Mouse (Mus musculus) midbrain, embryonic 13.5 days (tissue): ENCODE results near the gene Rnf207. TPM values are rescaled to one million over a fixed set of nuclear protein-coding genes. Genes with fewer than 3 reads are reported as not detected.

ENCODE experiments used
- ATAC-seq: fragments of 200-750 bp; cut with Nextera tagmentation; 2 replicates; pipeline ENCODE4 v1.8.0; 2017; ENCODE audit warnings: mild to moderate bottlenecking, moderate TSS enrichment, moderate library complexity
- H3K27ac ChIP-seq: fragments of 300-500 bp; sonication (generic); 2 replicates; pipeline ENCODE4 v1.5.1; 2015; ENCODE audit warnings: inconsistent platforms, mild to moderate bottlenecking, moderate library complexity
- H3K27me3 ChIP-seq: fragments of 300-500 bp; sonication (generic); 2 replicates; pipeline ENCODE4 v1.6.1; 2015; ENCODE audit warnings: mild to moderate bottlenecking, inconsistent platforms
- H3K36me3 ChIP-seq: fragments of 300-500 bp; sonication (generic); 2 replicates; pipeline ENCODE4 v1.6.1; 2015; ENCODE audit warnings: mild to moderate bottlenecking, inconsistent platforms
- H3K4me1 ChIP-seq: fragments of 300-500 bp; sonication (generic); replicated peaks from 2 replicates; pipeline ENCODE4 v1.6.1; 2015; ENCODE audit warnings: inconsistent platforms
- H3K4me2 ChIP-seq: fragments of 300-500 bp; sonication (generic); replicated peaks from 2 replicates; pipeline ENCODE4 v1.6.1; 2015; ENCODE audit warnings: moderate library complexity, mild to moderate bottlenecking, inconsistent platforms
- H3K4me3 ChIP-seq: fragments of 300-500 bp; sonication (generic); replicated peaks from 2 replicates; pipeline ENCODE4 v1.5.1; 2015; ENCODE audit warnings: mild to moderate bottlenecking, inconsistent platforms
- H3K9ac ChIP-seq: fragments of 300-500 bp; sonication (generic); replicated peaks from 2 replicates; pipeline ENCODE4 v1.6.1; 2015; ENCODE audit warnings: mild to moderate bottlenecking, inconsistent platforms
- H3K9me3 ChIP-seq: fragments of 300-500 bp; sonication (generic); 2 replicates; pipeline ENCODE4 v1.6.1; 2016; ENCODE audit warnings: mild to moderate bottlenecking, inconsistent platforms
- WGBS: fragments of 180-500 bp; shearing (Covaris S2); methylation state at CpG from one replicate; pipeline ENCODE4 v1.1.7; 2015; 5-methylcytosine and 5-hydroxymethylcytosine counted together
- polyA plus RNA-seq: library from polyadenylated mRNA; unstranded; fragments of >200 nt; fragmentation: Nextera tagmentation; extraction: Ambion mirVana; gene quantifications from 2 replicates; pipeline ENCODE4 v1.2.1, GENCODE M21; 2015

Gene Rnf207
- polyA plus RNA-seq, 1 experiment from 2014 or later: 4.7 TPM

GRCm38 (mm10) chr4:152345120-152345889, 26.5 kb upstream of the Rnf207 start:
- peaks cover 37% of the 10 kb centered on the region for H3K27me3 ChIP-seq
- no peaks in the 10 kb centered on the region for H3K9me3 ChIP-seq
- 60% methylated on average over 7 of the region's 7 CpGs for WGBS
- peak overlapping the region; percentile 44; the same call in 1 of the 2 replicates for H3K9ac ChIP-seq
- peaks cover 46% of the 10 kb centered on the region for H3K4me1 ChIP-seq
- no peak overlapping the region for H3K4me2 ChIP-seq
- no peaks in the 10 kb centered on the region for H3K36me3 ChIP-seq
- ATAC-seq: no peak
- no peak overlapping the region for H3K27ac ChIP-seq
- no peak overlapping the region for H3K4me3 ChIP-seq

- H3K4me1 ChIP-seq: peaks cover 46% of the 10 kb centered on the region
- 68% methylated on average over 7 of the region's 7 CpGs for WGBS
These were observed 25.9 kb upstream of the Rnf207 start for GRCm38 (mm10) chr4:152344651-152345050.

DNA sequence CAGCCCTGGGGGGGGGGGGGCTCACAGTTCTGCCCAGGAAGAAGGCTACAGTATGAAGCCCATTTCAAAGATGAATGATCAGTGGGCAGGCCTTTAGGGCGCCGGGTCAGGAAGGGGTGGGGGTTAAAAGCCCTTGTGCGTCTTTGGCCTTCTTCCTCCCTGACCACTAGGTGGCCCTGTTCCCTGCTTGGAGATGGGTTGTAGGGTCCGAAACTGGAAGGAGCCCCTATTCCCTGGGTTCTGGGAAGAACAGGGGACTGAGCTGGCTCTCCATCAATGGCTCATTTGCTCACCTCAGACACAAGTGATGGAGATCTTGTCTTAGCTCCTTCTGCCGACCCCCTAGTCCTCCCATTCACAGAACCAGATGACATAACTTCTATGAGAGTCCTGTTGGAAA, 24.5 kb upstream of the Rnf207 start:
- no peak for ATAC-seq
- no peak overlapping the region for H3K4me2 ChIP-seq
- H3K9me3 ChIP-seq: no peaks in the 10 kb centered on the region
- H3K36me3 ChIP-seq: no peaks in the 10 kb centered on the region
- no peak overlapping the region for H3K27ac ChIP-seq
- H3K9ac ChIP-seq: peak overlapping the region; percentile 19; the same call in 1 of the 2 replicates
- no peak overlapping the region for H3K4me3 ChIP-seq
- WGBS: 8% methylated on average over 5 of the region's 5 CpGs
- peaks cover 41% of the 10 kb centered on the region for H3K27me3 ChIP-seq
- peaks cover 44% of the 10 kb centered on the region for H3K4me1 ChIP-seq

More at GRCm38 (mm10) chr4:152344651-152345050, 25.9 kb upstream of the Rnf207 start:
- Histone ChIP-seq H3K4me2 (no peak overlapping the region), H3K9ac (no peak overlapping the region), H3K9me3 (no peaks in the 10 kb centered on the region), H3K27ac (no peak overlapping the region), H3K36me3 (no peaks in the 10 kb centered on the region), H3K27me3 (peaks cover 43% of the 10 kb centered on the region), H3K4me3 (no peak overlapping the region)
- no peak for ATAC-seq

GRCm38 (mm10) chr4:152340584-152341284, 21.9 kb upstream of the Rnf207 start:
- Histone ChIP-seq H3K4me3 (0 out of 2 replicates have a peak overlapping the region, but pooled peaks have one; percentile 71), H3K9me3 (no peaks in the 10 kb centered on the region), H3K4me1 (peaks cover 49% of the 10 kb centered on the region), H3K9ac (no peak overlapping the region), H3K4me2 (peak overlapping the region; percentile 95), H3K27ac (no peak overlapping the region), H3K36me3 (peaks cover 5% of the 10 kb centered on the region; the same call in 1 of the 2 replicates), H3K27me3 (peaks cover 38% of the 10 kb centered on the region)
- WGBS: 39% methylated on average over 15 of the region's 15 CpGs
- ATAC-seq: no peak

DNA sequence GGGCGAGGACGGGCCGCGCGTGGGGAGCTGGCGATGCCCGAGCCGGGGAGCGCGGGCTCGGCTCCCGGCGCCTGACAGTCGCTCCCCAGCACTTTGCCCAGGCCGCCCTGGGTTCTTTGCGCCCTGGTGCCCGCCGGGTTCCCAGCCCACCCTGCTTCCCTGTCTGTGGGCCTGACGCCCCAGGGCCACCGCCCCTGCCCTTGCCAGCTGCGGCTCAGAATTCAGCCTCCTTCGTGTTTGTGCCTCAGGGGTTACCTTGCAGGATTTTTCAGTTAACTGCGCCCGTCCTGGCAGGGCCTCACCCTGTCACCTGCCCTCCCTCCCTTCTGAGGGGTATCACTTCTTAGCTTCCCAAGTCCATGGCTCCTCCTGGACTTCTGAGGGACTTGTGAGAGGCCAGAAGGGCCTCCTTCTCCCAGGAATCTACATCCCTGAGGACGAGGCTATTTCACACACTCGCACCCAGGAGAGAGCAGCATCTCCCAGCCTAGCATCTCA, 20.5 kb upstream of the Rnf207 start:
- Histone ChIP-seq H3K27ac (peak overlapping the region; percentile 79), H3K27me3 (peaks cover 42% of the 10 kb centered on the region)

DNA sequence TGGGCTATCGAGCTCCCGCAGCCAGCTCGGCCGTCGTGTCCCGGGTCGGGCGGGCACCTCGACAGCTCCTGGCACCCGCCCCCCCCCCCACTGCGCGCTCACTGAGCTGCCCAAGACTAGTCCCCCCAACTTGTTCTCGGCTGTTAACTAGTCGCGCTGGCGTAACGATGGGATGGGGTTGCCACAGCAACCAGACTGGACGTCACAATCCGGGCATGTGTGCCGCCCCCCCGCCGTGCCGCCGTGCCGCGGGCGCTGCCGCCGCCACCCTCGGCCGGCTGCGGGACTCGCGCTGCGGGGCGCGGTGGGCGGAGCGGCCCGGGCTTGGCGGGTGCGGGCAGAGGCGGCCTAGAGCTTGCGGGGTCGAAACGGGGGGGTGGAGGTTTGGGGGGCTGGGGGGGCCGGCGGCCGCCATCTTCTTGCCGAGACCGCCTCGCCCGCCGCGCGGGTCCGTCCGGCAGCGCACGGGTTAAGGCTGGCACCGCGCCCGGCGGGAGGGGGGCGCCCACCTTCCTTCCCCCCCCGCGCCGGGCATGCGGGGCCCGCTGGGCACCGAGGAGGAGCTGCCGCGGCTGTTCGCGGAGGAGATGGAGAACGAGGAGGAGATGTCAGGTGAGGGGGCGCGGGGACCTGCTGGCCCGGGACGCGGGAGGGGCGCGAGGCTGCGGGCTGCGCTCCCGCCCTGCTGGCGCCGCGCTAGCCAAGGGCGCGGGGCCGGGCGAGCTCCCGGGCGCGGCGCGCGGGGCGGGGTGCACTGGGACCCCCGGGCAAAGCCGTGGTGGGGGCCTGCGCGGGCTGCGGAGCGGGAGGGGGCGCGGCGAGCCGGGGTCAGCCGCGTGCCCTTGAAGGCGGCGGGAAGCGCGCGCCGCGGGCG, 19.9 kb upstream of the Rnf207 start, which contains the start of gene Chd5:
TSS of gene Chd5 (plus strand) at position 233 of the 874 bp plus-strand sequence.
- Histone ChIP-seq H3K27me3 (peaks cover 41% of the 10 kb centered on the region), H3K9ac (peak within 1 kb of the TSS; percentile 87), H3K27ac (peak within 1 kb of the TSS; percentile 79), H3K4me1 (peaks cover 42% of the 10 kb centered on the region), H3K9me3 (no peaks in the 10 kb centered on the region), H3K4me2 (peak within 1 kb of the TSS; percentile 95), H3K4me3 (peak within 1 kb of the TSS; percentile 71), H3K36me3 (peaks cover 26% of the 10 kb centered on the region)
- ATAC-seq: peak; percentile 29; the same call in 1 of the 2 replicates
- 0% methylated on average over 56 of the region's 120 CpGs for WGBS

More for the DNA sequence above, 20.5 kb upstream of the Rnf207 start:
- H3K36me3 ChIP-seq: peaks cover 19% of the 10 kb centered on the region
- ATAC-seq: peak; percentile 41; the same call in 1 of the 2 replicates
- H3K4me1 ChIP-seq: peaks cover 42% of the 10 kb centered on the region
- under 1% methylated on average over 18 of the region's 26 CpGs for WGBS
- no peaks in the 10 kb centered on the region for H3K9me3 ChIP-seq
- peak overlapping the region; percentile 95 for H3K4me2 ChIP-seq
- H3K9ac ChIP-seq: peak overlapping the region; percentile 87
- peak overlapping the region; percentile 71 for H3K4me3 ChIP-seq

GRCm38 (mm10) chr4:152337772-152338171, 19.0 kb upstream of the Rnf207 start:
- WGBS: 27% methylated on average over 6 of the region's 6 CpGs
- peaks cover 35% of the 10 kb centered on the region for H3K36me3 ChIP-seq
- no peak for ATAC-seq

DNA sequence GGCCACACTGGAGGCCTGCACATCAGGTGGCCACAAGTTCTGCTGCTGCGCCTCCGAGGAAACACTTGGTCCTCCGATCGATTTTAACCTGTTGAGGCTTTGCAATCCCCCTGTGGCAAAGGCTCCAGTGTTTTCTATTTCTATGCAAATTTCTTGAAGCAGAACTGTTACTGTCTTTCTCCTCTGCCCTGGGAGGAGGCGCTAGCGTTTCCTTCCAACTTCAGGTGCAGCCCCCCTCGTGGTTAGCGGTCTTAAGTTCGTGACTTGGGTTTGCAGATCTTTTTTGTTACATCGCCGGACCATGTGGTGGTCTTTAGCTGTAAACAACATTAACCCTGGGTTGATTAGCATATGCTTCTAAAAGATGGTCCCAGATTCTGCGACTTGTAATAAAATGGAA, 14.8 kb upstream of the Rnf207 start:
- H3K27ac ChIP-seq: no peak overlapping the region
- H3K4me1 ChIP-seq: peaks cover 8% of the 10 kb centered on the region; the same call in 1 of the 2 replicates
- no peaks in the 10 kb centered on the region for H3K9me3 ChIP-seq
- peaks cover 13% of the 10 kb centered on the region; the same call in 1 of the 2 replicates for H3K27me3 ChIP-seq
- no peak overlapping the region for H3K4me2 ChIP-seq
- 91% methylated on average over 12 of the region's 12 CpGs for WGBS
- H3K9ac ChIP-seq: no peak overlapping the region
- peaks cover 76% of the 10 kb centered on the region for H3K36me3 ChIP-seq
- ATAC-seq: no peak
- no peak overlapping the region for H3K4me3 ChIP-seq

More at GRCm38 (mm10) chr4:152337772-152338171, 19.0 kb upstream of the Rnf207 start:
- no peak overlapping the region for H3K4me3 ChIP-seq
- peaks cover 38% of the 10 kb centered on the region for H3K4me1 ChIP-seq
- H3K9me3 ChIP-seq: no peaks in the 10 kb centered on the region
- H3K27ac ChIP-seq: no peak overlapping the region
- H3K4me2 ChIP-seq: no peak overlapping the region
- no peak overlapping the region for H3K9ac ChIP-seq
- H3K27me3 ChIP-seq: peaks cover 40% of the 10 kb centered on the region

- 41% methylated on average over 2 of the region's 2 CpGs for WGBS
- peak; percentile 53 for ATAC-seq
- H3K36me3 ChIP-seq: peaks cover 78% of the 10 kb centered on the region
These were observed 14.2 kb upstream of the Rnf207 start for GRCm38 (mm10) chr4:152332952-152333351.

GRCm38 (mm10) chr4:152328691-152329090, 9.9 kb upstream of the Rnf207 start:
- WGBS: 80% methylated on average over 6 of the region's 6 CpGs
- no peak overlapping the region for H3K27ac ChIP-seq
- ATAC-seq: no peak
- H3K9ac ChIP-seq: no peak overlapping the region
- H3K4me1 ChIP-seq: peaks cover 21% of the 10 kb centered on the region
- H3K4me3 ChIP-seq: no peak overlapping the region
- H3K27me3 ChIP-seq: no peaks in the 10 kb centered on the region
- no peaks in the 10 kb centered on the region for H3K9me3 ChIP-seq
- peaks cover 55% of the 10 kb centered on the region for H3K36me3 ChIP-seq
- no peak overlapping the region for H3K4me2 ChIP-seq

More at GRCm38 (mm10) chr4:152332952-152333351, 14.2 kb upstream of the Rnf207 start:
- H3K27ac ChIP-seq: 0 out of 2 replicates have a peak overlapping the region, but pooled peaks have one; percentile 14
- H3K27me3 ChIP-seq: peaks cover 11% of the 10 kb centered on the region; the same call in 1 of the 2 replicates
- no peak overlapping the region for H3K9ac ChIP-seq
- H3K4me1 ChIP-seq: peaks cover 5% of the 10 kb centered on the region; the same call in 1 of the 2 replicates
- no peak overlapping the region for H3K4me3 ChIP-seq
- H3K9me3 ChIP-seq: no peaks in the 10 kb centered on the region
- H3K4me2 ChIP-seq: no peak overlapping the region

DNA sequence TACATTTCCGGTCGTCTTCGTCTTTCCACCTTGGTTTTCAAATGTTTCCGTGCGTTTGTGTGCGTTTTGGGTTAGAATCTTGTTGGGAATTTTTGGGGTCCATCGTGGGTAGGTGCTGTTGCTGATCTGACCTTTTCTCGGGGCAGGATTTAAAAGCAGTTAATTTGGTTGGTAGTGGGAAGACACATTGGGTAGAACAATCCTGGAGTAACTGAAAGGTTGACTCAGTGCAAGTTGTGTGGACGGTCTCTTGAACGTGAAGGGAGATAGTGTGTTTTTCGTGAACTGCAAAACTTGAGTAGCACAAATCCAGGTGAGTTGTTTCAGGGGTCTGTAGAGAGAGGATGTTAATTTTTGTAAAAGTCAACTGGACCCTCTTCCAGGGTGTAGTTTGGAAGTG, 7.8 kb upstream of the Rnf207 start:
- Histone ChIP-seq H3K27me3 (no peaks in the 10 kb centered on the region), H3K4me2 (peak overlapping the region; percentile 68), H3K9ac (peak overlapping the region; percentile 92), H3K36me3 (peaks cover 34% of the 10 kb centered on the region), H3K4me1 (peaks cover 24% of the 10 kb centered on the region), H3K9me3 (no peaks in the 10 kb centered on the region), H3K4me3 (peak overlapping the region; percentile 86), H3K27ac (no peak overlapping the region)
- ATAC-seq: no peak
- WGBS: 2% methylated on average over 11 of the region's 11 CpGs
